Mouse (Mus musculus) right cerebral cortex, adult 2 months (tissue): ENCODE results near the gene Pip4k2b.

Experiments
- DNase-seq, 2 experiments: peaks; one replicate each; pipeline ENCODE4 v3.0.0; 2021 to 2022; ENCODE audit warnings: low spot score in 2 of 2

Gene Pip4k2b

DNA sequence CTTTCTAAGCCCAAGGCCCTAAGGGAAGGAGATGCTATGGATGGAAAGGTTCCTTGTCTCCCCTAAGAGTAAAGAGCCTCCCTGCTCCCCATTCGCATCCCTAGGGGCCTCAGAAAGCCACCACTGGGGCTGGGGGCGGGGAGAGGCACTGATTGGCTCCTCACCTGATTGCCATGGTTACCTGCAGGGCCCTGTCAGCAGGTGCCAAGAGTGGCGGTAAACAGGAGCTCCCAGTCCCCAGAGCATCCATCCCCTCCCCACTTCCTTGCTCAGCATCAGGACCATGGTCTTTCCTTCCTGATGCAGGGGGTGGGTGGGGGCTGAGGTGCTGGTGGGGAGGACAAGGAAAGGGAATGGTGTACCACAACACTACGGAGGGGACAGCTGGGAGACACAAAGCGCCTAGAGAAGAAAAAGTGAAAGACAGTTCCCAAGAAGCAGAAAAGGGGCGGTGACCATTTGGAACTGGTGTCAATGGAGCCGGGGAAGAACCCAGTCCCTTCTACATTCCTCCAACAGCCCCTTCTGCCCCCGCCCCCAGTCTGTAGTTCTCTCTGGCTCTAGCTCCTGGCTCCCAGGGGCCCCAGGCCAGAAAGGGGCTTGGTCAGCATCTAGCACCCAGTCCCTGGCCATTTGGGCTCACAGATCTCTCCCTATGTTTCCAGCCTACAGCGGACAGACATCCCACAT, 48.6 kb downstream of the Pip4k2b start:
- DNase-seq = no peak

DNA sequence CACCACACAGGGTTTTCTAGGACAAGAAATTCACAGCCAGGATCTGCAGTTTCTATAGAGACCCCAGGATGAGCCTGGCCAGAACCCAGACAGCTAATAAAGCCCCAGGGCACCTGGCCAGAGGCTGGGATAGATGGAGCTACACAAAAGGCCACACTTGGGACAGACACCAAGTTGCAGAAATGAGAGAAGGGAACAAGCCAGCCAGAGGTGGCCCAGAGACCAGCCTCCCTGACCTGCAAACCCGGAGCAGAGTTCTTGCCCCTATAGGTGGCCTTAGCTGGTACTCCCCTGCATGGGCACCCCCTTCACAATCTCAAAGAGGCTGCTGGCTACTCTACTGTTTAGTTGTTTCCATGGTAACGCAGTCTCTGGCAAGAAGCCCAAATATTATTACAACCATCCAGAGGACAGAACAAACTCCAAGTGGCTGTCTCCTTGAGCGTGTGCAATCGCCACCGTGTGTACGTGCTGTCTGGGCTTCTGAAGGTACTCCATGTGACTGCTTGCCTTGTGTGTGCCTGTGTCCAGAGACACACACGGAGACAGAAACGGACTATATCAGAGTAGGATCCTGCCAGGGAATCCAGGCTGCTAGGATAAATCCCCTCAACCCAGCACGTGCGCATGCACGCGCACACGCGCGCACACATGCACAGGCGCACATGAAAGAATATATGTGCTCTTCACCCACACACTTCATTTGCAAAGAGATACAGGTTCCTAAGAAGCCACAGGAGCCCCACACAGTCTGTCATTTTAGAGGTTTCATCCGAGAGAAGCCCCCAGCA, 49.4 kb downstream of the Pip4k2b start:
- DNase-seq = peak in 1 of 2 experiments; percentile 64

DNA sequence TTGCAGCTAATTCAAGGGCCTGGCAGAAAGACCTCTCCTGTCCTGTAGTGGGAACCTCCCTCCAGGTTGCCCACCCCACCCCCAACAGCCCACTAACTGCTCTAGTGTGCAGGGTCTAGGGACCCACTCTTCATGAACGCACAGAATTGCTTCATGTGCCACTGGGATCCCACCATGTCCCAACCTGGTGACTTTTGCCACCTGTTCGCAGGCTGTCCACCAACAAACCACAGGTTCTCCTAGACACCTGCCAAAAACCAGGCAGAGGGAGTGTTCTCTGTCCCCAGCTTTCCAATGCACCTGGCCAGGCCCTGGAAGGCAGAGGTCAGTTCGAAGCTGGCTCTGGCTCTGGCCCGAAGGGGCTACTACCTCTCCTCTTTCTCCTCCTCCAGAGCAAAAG, 50.1 kb downstream of the Pip4k2b start:
- no peak for DNase-seq

DNA sequence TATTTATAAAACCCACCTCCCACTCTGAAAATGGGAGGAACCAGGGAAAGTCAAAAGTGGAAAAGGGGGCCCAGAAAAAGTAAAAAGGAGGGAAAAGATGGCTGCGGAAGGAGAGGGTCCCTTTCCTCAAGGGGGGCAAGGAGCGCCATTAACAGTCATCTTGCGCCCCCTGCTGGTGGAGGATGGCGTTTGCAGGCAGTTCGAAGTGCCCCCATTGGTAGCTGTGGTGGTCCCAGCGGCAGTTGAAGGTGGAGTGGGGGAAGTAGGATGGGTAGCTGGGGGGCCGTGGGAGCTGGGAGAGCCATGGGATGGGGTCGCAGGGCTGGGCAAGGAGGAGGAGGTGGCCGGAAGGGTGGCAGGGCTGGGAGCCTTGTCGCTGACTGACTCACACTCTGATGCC, 54.6 kb downstream of the Pip4k2b start:
- DNase-seq = peak in 1 of 2 experiments; percentile 54

DNA sequence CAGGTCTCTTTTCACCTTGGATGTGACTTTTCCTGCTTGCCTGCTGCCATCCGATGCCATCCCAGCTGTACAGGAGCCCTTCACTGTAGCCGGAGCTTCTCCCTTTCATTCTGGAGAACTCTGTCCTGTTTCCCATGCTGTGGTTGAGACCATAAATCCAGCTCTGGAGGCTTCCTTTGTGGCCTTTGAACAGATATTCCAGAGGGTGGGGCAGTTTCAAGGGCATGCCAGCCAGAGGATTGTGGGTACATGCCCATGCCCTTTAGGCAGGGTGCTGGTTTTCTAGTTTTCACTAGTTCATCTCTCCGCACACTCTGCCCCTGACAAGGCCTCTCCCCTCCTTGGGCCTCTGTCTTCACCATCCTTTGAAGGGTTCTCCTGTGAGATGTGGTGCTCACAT, 57.4 kb downstream of the Pip4k2b start:
- no peak for DNase-seq

DNA sequence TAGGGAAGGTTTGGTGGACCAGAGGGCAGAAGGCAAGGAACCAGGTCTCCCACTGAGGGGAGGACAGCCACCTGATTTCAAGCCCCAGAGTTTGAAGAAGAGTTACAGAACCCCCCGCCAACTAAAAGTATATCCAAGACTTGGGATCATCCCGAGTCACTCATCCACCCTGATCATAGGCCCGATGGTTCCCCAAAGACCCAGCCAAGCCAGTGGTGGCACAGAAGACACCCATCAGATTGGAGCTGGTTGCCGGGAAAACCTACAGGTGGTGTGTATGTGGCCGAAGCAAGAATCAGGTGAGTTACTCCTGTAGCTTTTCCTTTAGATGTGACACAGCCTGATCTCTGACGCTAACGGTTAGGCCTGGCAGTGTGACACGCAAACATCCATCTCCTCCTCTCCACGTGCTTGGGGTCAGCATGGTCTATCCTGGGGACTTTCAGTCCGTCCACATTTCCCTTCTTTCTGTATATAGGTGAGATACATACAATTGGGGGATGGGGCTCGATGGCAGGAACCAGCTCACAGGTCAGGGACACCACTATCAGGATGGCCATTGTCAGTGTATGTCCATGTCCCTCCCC, 58.1 kb downstream of the Pip4k2b start:
- DNase-seq = no peak

DNA sequence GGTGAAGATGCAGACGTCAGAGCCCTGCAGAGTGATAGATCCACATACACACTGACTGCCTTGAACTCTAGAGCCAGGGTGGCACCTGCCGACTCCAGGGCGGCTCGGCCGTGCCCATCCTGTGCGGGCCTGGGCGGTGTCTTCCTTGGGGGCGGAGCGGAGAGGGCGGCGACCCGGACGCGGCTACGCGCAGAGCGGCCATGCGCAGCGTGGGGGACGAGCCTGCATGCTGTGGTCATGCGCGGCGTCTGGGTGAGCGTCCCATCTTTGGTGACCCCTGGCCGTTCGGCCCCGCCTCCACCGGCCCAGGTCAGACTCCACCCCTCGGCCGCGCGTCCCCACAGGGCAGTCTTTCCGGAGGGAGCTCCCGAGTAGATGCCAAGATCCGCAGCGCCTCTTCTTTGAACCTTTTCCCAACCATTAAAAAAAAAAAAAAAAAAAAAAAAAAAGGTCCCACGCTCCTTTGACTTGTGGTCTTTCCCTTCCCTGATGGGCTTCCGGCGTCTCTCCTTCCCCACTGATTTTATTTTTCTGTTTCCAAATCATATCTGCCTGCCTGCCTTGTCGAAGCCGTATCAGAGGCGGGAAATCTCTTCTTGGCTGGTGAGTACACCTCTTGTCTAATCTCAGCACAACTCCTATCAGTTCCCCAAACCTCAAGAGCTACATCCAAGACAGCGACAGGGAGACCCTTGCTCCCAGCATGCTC, 58.7 kb downstream of the Pip4k2b start, which contains the start of gene Cisd3:
Gene Cisd3 (plus strand): TSS at position 214 of the 709 bp plus-strand sequence.
- DNase-seq = peak; percentile 83 to 86

DNA sequence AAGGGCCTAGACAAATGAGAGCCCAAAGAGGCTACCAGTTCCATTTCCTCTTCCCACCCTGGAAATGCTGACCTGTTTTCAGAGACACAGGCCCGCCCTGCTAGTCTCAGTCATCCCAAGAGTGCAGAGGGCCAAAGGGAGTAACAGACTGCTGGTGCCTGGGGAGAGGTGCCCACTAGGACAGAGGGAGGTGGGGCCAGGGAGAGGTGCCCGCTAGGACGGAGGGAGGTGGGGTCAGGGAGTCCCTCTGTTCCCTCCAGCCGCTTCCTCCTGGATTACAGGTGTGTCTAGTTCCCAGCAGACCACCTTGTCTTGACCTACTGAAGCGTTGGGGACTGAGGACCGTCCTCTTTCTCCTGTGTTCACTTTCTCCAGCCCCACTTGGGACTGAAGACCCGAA, 59.7 kb downstream of the Pip4k2b start:
- no peak for DNase-seq

DNA sequence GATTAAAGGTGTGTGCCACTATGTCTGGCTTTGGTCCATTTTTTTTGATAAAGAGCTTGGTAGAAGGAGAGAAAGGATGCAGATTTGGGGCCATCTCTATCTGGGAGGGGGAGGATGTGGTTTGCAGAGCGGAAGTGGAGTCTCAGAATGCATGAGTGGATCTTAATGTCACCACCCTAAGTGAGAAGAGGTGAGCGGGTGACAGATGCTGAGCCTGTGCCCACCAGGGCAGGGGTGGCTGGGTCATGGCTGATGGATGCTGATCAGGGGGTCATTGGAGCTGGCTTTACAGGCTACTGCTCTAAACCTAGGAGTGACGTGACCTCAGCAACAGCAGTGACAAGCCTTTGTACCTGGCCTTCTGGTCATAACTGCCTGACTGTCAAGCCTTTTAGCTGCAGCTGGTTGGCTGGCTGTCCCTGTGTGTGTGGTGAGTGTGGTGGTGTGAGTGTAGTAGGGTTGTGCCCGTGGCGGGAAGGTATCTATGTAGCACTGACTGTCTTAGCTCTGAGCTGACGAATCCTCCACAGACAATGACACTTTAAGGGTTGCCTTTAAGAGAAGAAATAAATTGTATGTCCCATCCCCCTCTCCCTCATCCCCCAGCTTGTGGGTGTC, 60.3 kb downstream of the Pip4k2b start:
- DNase-seq = no peak

DNA sequence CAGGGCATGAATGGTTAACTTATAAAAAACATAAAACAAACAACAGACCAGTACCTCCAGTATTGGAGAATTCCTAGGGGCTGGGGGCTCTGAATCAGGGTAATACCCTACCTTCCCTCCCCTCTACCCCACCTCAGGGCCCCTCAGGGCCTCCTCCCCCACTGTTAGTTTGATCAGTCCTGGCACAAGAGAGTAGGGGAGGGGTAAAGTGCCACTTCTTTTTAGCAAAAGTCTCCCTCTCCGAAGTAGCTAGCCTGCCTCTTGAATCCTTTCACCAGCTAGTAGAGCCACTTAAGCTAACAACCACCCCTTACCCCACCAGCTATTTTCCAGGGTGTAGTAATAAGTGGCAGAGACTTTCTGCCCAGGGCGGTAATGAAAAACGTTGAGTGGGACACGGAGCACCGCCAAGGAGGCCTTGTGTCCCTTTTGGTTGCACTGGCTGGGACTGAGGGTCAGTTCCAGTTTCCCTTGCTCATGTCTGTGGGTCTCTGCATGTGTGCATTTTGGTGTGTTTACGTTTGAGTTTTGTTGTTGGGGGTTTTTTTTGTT, 61.9 kb downstream of the Pip4k2b start:
- no peak for DNase-seq

DNA sequence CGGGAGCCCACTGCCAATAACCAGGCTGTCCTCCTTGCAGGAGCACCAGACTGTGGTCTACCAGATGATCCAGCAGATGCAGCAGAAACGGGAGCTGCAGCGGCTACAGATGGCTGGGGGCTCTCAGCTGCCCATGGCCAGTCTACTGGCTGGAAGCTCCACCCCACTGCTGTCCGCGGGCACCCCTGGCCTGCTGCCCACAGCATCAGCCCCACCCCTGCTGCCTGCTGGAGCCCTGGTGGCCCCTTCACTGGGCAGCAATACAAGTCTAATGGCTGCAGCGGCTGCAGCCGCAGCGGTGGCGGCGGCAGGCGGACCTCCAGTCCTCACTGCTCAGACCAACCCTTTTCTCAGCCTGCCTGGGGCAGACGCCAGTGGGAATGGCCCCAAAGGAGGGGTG, 64.1 kb downstream of the Pip4k2b start:
- DNase-seq = no peak

DNA sequence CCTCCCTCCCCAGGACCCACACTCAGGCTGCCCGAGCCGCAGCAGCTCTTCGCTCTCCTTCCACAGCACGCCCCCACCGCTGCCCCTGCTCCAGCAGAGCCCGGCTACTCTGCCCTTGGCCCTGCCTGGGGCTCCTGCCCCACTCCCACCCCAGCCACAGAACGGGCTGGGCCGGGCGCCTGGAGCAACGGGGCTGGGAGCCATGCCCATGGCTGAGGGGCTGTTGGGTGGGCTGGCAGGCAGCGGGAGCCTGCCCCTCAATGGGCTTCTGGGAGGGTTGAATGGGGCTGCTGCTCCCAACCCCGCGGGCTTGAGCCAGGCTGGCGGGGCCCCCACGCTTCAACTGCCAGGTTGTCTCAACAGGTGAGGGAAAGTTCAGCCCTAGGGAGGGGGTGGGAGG, 66.2 kb downstream of the Pip4k2b start:
- DNase-seq = no peak

DNA sequence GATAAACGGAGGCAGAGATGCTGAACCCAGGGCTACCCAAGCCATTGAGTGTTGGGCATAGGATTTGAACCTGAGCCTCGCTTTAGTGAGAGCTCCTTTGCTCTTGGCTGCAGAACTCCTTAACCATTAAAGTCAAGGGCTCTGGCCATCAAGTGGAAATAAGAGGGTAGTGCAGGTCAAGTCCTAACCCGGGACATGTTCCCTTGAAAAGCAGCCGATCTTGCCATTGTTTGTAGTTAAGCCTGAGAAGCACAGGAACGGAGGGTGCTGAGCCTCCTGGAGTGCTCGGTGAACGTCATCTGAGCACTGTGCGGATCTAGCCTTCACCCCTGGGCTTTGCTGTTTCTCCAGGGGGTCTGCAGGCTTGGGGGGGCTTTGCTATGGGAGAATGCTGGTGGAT, 66.7 kb downstream of the Pip4k2b start:
- DNase-seq = no peak

DNA sequence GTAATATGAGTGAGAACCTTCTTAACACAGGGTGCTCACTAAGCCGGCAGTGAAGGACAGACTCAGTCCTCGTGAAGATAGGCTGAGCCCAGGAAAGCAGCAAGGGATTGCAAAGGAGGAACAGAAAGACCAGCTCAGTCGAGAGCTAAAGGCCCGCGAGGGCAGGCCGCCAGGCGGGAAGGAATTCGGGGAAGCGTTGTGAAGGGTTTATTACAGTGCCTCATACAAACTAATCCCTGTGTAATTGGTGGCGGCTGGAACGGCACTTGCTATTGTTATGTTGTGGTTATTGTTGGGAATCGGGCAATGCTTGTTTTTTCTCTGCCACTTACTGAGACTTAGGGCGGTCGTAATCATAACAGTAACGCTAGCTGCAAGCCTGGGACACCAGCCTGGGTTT, 67.1 kb downstream of the Pip4k2b start:
- DNase-seq = no peak

DNA sequence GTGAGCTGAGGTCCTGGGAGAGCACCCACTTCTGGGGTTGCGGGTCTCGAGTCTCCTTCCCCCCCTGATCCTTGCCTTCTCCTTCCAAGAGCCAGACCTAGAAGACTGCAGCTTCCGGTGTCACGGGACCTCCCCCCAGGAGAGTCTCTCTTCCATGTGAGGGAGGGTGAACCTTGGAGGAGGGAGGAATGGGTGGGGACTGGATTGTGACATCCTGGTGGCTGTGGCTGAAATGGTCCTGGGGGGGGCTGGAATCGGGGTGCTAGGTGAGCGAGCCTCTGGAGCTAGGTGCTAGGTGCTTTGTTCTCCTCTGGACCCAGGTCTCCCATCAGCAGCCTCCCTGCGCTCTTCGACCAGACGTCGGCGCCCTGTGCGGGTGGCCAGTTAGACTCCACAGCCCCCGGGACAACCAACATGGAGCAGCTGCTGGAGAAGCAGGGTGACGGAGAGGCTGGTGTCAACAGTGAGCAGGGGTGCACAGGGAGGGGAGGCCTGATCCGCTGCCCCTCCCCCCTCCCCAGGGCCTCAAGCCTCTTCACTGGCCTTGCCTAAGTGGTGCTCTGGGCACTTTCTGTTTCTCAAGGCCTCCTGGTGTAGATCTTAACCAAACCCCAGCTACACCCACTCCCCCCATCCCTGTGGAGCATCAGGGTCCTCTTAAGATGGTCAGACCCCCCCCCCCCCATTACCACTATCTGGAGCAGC, 68.3 kb downstream of the Pip4k2b start:
- DNase-seq = no peak

DNA sequence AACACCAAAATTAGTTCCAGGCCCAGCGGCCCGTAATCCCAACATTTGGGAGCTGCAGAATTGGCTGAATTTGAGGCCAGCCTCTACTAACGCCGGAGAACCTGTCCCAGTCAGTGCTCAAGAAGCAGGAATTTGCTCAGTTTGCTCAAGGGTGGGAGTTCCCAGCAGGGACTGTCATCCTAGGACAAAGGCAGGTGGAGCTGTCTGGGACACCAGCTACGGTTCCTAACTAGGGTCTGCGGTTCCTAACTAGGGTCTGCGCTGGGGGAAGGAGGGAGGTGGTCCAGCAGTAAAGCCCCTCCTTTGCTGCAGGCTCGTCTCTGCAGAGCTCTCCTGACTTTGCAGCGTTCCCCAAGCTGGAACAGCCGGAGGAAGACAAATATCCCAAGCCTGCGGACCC, 71.4 kb downstream of the Pip4k2b start:
- no peak for DNase-seq

DNA sequence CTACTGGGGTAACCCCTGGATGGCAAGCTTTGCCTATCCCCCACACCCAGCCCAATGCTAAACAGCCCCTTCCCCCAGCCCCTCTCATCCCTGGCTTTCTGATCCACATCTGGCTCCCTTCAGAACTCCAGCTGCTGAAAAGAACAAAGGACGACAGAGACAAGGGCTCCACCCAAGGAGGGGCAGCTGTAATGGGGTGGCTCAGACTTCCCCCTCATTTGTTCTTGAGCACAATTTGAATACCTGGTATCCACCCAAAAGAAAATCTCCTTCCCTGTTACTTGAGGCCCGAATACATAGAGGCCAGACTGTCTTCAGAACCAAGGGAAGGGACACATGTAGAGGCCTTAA, 73.4 kb downstream of the Pip4k2b start:
- DNase-seq = no peak

DNA sequence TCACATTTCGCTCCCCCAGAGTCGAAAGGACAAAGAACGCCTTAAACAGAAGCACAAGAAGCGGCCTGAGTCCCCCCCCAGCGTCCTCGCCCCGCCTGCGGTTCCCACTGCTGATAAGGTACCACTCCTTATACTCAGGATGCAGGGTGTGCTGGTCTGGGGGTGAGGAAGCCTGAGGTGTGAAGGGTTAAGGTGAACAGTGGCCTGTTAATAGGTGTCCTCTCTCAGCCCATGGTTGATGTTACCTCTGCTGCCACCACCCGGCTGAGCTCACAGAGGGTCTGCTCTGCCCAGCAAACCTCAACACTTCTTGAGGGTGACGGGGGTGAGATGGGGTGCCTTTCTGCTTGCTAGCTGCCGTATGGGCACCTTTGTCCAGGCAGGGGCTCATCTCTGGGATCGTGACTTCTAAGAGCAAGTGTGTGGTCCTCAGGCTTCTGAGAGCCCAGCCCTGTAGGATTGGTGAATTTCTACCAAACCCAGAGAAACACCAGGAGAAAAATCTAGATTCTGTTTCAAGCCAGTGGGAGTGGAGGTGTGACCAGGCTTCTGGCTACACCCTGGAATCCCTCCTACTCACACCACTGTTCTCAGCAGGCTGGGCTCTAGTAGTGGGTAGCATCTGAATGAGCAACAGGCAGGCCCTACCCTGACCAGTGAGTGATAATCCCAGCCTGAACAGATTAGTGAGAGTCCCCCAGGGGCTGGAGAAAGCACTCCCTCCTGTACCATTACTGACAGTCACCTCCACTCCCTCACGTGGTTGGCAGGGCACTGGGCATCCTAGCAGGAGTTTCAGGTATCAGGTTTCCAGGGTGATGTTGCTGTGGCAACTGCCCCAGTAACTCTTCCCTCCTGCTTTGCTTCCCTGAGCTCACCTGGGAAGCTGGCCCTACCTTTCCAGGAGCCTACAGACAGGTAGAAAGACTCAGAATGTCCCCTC, 74.0 kb downstream of the Pip4k2b start:
- peak in 1 of 2 experiments; percentile 50 for DNase-seq

DNA sequence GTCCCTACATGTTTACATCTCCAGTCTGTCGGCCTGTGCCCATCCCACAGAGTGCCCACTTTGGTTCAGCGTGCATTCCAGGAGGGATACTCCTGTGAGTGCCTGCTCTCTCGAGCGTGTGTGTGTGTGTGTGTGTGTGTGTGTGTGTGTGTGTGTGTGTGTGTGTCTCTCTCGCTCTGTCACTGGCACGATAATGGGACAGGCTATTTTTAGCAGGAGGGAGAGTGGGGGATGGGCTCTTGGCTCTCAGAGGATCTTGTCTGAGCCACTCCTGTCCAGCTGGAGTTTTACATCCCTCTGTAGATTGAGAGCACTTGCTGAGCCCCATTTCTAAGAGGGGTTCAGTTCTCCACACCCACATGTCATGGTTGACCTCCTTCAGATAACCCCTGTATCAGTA, 74.7 kb downstream of the Pip4k2b start:
- peak; percentile 40 to 52 for DNase-seq

DNA sequence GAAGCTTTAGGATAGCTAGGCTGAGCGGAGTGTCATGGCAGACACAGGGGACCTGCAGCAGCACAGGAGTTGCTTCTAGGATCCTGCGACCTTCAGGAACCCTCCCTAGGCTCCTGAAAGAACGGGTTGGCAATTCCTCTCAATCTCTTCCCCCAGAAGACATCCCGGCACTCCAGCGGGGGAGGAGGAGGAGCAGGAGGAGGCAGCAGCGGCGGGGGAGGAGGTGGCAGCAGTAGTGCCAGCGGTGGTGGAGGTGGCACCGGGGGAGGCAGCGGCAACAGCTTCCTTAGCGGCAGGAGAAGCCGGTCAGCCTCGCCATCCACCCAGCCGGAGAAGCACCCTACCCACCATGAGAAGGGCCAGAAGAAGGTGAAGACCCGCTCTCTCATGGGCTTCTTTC, 75.2 kb downstream of the Pip4k2b start:
- DNase-seq = no peak
